Mouse (Mus musculus) C2C12 (cell line): ENCODE data around the gene Rcor3. TPM values are rescaled to one million over a fixed set of nuclear protein-coding genes. Genes with fewer than 3 reads are reported as not detected.
A peak's percentile ranks its signal among the peaks of the same experiment; 100 is the strongest.

Source experiments
- H3K27me3 ChIP-seq: one replicate; pipeline ENCODE4 v1.6.1; 2011; ENCODE audit not compliant: control insufficient read depth, insufficient read depth, insufficient read length
- H3K36me3 ChIP-seq: one replicate; pipeline ENCODE4 v1.6.1; 2011; ENCODE audit not compliant: control insufficient read depth, insufficient read depth
- H3K4me3 ChIP-seq: one replicate; pipeline ENCODE4 v1.5.1; 2011; ENCODE audit warnings: mild to moderate bottlenecking, control low read depth; ENCODE audit not compliant: poor library complexity, insufficient read depth, severe bottlenecking
- H3K79me2 ChIP-seq: one replicate; pipeline ENCODE4 v1.6.1; 2011; ENCODE audit not compliant: control insufficient read depth, insufficient read depth
- H3K79me3 ChIP-seq: one replicate; pipeline ENCODE4 v1.6.1; 2011; ENCODE audit warnings: low read depth, control low read depth
- H3ac ChIP-seq: one replicate; pipeline ENCODE3; 2011; ENCODE audit warnings: low read depth; ENCODE audit not compliant: control insufficient read depth, insufficient read length
- CEBPB ChIP-seq: IDR thresholded peaks from one replicate; pipeline ENCODE4 v1.6.1; 2011; ENCODE audit warnings: low read depth, mild to moderate bottlenecking, control low read depth, moderate library complexity
- CTCF ChIP-seq: IDR thresholded peaks from one replicate; pipeline ENCODE4 v1.5.1; 2011; ENCODE audit not compliant: control insufficient read depth, insufficient read depth, insufficient read length
- FOSL1 ChIP-seq: IDR thresholded peaks from one replicate; pipeline ENCODE4 v1.8.0; 2011; ENCODE audit warnings: mild to moderate bottlenecking, low read length; ENCODE audit not compliant: poor library complexity, insufficient read depth, severe bottlenecking
- MAX ChIP-seq: IDR thresholded peaks from one replicate; pipeline ENCODE4 v1.6.1; 2011; ENCODE audit warnings: mild to moderate bottlenecking, control low read depth
- MYOD1 ChIP-seq: IDR thresholded peaks from one replicate; pipeline ENCODE4 v1.6.1; 2011; ENCODE audit warnings: low read depth; ENCODE audit not compliant: control insufficient read depth, insufficient read length
- MYOG ChIP-seq: IDR thresholded peaks from one replicate; pipeline ENCODE4 v1.6.1; 2011; ENCODE audit not compliant: control insufficient read depth, insufficient read length; ENCODE audit errors: extremely low read depth
- USF1 ChIP-seq: IDR thresholded peaks from one replicate; pipeline ENCODE4 v1.6.1; 2011; ENCODE audit warnings: low read depth, mild to moderate bottlenecking, control low read depth, moderate library complexity
- long read RNA-seq, 2 experiments: library from polyadenylated mRNA; unstranded; transcript quantifications; one replicate each; pipeline ENCODE4 v2.0.0; 2019 to 2020
- polyA plus RNA-seq: library from polyadenylated mRNA; unstranded; fragments of >200 nt; fragmentation: generic; extraction: Trizol; gene quantifications from one replicate; pipeline ENCODE4 v1.2.1, GENCODE M21; 2012; ENCODE audit warnings: missing spikeins

The Rcor3 gene
- 8.6 TPM for polyA plus RNA-seq
- long read RNA-seq, experiment 1, partial matches to known transcripts, result 4 of 25 reads
- long read RNA-seq, experiment 1, other reads (novel, unspliced or antisense), result 11 of 25 reads
- long read RNA-seq, experiment 2, transcript Rcor3-206 (10 exons, 1,623 nt), result minor isoform, 5 of 54 reads
- long read RNA-seq, experiment 2, transcript Rcor3-207 (12 exons, 1,844 nt), result major isoform, 24 of 54 reads
- long read RNA-seq, experiment 2, transcript Rcor3-201 (10 exons, 3,748 nt), result minor isoform, 7 of 54 reads
- long read RNA-seq, experiment 2, partial matches to known transcripts, result 3 of 54 reads
- long read RNA-seq, experiment 2, other reads (novel, unspliced or antisense), result 10 of 54 reads

DNA sequence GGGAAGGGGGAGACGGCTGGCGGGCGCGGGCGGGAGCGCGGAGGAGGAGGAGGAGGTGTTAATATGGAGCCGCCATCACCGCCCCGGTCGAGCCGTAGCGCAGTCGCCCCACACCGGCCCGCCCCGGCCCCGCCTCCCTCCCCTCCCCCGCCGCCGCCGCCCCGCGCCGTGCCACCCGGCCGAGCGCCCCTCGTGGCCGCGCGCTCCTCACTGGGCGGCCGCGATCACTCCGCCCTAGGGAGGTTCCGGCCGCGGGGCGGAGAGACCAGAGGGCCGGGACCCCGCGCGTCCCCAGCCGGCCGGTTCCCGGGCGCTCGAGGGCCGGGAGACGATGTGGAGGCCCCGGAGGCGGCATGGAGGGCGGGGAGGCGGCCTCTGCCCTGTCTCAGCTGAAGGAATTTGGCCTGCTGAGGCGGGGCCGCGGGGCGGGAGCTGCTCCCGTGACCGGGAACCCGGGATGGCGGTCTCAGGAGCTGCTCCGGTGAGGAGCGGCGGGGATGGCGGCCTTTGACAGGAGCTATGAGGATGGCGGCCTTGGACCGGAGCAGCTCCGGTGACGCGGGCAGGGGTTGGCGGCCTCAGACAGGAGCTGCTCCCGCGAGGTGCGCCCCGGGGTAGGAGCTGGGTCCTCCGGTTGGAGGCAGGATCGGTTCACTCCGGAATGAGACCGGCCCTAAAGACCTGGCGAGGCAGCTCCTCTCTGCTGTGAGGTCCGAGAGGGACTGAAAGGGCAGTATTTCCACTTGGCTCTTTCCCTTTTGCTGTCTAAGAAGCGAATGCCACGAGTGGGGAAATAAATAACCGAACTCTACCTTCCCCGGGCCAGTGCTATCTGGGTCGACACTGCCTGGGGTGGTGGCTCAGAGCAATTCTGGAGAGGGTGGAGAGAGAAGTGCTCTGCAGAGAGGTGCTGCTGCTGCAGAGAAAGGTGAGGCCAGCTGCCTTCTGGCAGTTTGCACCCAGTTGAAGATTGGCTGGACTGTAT lies at the start of gene Rcor3:
Gene Rcor3, minus strand, starts transcription at position 137 of the 985 bp plus-strand sequence.
- peak within 1 kb of the TSS; percentile 60 for H3K4me3 ChIP-seq
- TF ChIP-seq CTCF (peak; percentile 51), FOSL1 (no peak), MAX (peak; percentile 5)

DNA sequence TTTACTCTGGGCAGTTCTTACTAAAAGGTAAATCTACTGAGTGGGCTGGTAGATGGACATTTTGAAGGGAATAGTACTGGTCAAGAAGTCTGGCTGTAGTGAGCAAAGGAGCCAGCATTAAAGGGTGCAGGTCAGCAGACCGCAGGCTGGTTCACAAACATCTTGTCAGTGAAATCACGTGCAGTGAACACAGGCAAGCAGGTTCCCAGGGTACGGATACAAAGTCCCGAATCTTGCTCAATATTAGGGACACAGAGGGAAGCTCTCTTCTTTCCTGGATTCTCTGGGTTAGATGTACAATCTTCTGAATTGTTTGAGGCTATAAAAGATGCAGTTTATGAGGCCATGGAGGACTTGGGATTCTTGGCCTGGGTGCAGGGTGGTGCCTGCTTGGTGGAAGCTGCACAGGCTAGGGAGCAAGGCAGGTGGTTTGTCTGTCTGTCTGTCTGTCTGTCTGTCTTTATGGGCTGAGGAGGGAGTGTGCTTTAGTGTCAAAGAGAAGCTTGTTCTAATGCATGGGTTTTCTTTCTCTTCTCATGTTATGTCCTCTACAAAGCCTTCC lies 43.9 kb upstream of the Rcor3 start:
- Histone ChIP-seq H3K27me3 (no peaks in the 10 kb centered on the region), H3K79me3 (no peaks in the 10 kb centered on the region), H3ac (no peak overlapping the region), H3K4me3 (no peak overlapping the region), H3K36me3 (no peaks in the 10 kb centered on the region), H3K79me2 (no peaks in the 10 kb centered on the region)
- TF ChIP-seq MYOG, result no peak
- no peak for TF ChIP-seq MAX
- no peak for TF ChIP-seq CEBPB
- no peak for TF ChIP-seq CTCF

More for the DNA sequence above, at the start of gene Rcor3:
- Histone ChIP-seq H3ac (peak within 1 kb of the TSS; percentile 99), H3K79me2 (peaks cover 39% of the 10 kb centered on the region), H3K36me3 (peaks cover 5% of the 10 kb centered on the region), H3K27me3 (no peaks in the 10 kb centered on the region), H3K79me3 (peaks cover 10% of the 10 kb centered on the region)

DNA sequence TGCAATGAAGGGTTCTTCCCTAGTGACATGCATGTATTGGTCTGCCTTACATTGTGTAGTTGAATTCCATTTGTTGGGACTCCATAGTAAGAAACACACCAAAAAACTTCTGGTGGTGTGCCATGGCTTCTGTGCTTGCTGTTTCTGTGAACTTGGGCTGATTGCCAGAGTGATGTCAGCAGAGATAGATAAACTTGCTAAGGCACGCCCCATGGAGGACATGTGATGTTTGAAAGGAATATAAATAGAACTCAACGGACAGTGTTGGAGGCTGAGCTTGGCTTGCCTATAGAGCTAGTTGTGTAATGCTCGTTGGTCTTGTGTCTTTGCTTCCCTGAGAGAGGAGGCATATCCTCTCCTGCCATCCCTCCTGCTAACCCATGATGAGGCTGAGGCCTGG lies 42.0 kb upstream of the Rcor3 start:
- no peaks in the 10 kb centered on the region for H3K36me3 ChIP-seq

DNA sequence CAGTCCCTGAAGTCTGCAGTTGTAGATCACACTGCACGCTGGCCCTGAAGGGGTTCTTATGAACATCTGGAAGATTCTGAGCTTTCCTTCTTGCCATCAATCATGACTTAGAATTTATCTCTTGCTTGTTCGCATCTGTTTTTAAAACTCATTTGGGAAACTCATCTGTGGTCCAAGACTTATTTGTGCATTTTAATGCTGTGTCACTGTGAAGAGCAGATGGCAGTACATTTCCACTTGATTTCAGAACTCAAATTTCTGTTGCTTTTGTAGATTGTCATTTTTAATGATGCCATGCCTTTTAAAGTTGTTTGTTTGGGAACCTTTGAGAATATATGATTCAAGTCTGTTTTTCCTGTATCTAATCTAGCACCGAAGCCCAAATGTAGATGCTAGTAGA lies 33.6 kb upstream of the Rcor3 start:
- Histone ChIP-seq H3K79me2 (no peaks in the 10 kb centered on the region), H3K79me3 (no peaks in the 10 kb centered on the region), H3ac (no peak overlapping the region), H3K4me3 (no peak overlapping the region), H3K36me3 (no peaks in the 10 kb centered on the region), H3K27me3 (no peaks in the 10 kb centered on the region)
- no peak for TF ChIP-seq MYOD1
- TF ChIP-seq USF1, result no peak
- no peak for TF ChIP-seq MAX
- TF ChIP-seq CEBPB, result no peak
- no peak for TF ChIP-seq FOSL1
- TF ChIP-seq MYOG, result no peak
- TF ChIP-seq CTCF, result no peak

More for the DNA sequence above, 42.0 kb upstream of the Rcor3 start:
- TF ChIP-seq USF1 (no peak), MYOD1 (no peak), MYOG (no peak), MAX (no peak), CTCF (no peak), FOSL1 (no peak), CEBPB (no peak)
- H3K79me3 ChIP-seq, result no peaks in the 10 kb centered on the region
- H3K79me2 ChIP-seq, result no peaks in the 10 kb centered on the region
- no peak overlapping the region for H3ac ChIP-seq
- H3K27me3 ChIP-seq, result no peaks in the 10 kb centered on the region
- no peak overlapping the region for H3K4me3 ChIP-seq

DNA sequence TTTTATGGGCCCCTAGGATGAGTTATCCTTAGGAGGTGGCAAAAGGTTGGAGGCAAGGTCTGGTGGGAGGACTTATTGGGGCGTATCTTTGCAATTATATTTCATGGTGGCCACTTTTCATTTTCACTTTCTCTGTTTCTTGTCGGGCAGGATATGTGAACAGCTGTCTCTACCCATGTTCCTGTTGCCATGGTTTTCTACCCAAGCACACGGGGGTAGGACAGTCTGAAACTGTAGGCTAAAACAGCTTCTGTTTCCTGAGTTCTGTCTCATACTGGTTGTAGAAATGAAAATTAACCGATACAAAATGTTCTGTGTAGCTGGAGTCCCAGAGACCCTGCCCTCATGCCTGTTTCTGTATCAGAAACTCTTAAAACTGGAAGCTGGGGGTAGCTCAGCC lies 13.3 kb upstream of the Rcor3 start:
- no peaks in the 10 kb centered on the region for H3K79me3 ChIP-seq
- no peaks in the 10 kb centered on the region for H3K36me3 ChIP-seq
- no peaks in the 10 kb centered on the region for H3K27me3 ChIP-seq
- no peak overlapping the region for H3K4me3 ChIP-seq
- H3K79me2 ChIP-seq, result no peaks in the 10 kb centered on the region
- no peak for TF ChIP-seq FOSL1
- no peak for TF ChIP-seq MYOG
- no peak for TF ChIP-seq MYOD1
- TF ChIP-seq CEBPB, result no peak
- no peak for TF ChIP-seq CTCF
- TF ChIP-seq USF1, result no peak
- no peak for TF ChIP-seq MAX
- no peak overlapping the region for H3ac ChIP-seq
